Mouse (Mus musculus): ENCODE data around the gene Orm2.

Gene Orm2

GRCm38 (mm10) chr4:63377483-63377882 lies 15.2 kb downstream of the Orm2 start:
- DNase-seq (ENCODE audit: low spot score in 2 of 2): no peak

DNA sequence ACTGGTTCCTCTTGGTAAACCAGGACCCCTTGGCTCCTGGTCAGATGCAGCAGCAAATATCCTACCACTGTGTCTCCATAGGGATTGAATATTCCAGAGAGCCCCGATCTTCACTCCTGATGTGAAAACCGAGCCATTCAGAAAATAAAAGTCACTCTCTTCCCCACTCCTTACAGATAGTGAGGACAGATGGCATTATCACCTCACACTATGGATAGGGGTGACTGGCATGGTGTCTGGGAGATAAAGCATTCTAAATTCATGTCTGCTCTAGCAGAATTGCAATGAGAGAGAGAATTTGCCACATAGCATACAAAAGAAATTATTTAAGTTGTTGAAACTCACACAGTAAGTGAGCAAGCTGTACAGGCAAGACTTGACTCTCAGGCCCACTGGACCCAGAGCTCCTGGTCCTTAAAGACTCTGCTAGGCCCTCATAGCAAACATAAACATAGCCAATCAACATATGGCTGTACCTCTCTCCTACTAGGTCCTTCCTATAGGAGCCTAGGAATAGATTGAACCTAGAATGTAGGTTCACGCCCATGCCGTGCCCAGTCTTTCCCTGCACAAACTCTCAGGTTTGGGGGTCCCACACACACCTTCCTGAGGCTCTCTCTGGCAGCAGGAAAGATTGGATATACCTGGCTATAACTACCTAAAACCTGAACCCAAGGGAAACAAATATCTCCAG lies 20.6 kb downstream of the Orm2 start:
- DNase-seq (ENCODE audit: low spot score in 2 of 2): no peak

DNA sequence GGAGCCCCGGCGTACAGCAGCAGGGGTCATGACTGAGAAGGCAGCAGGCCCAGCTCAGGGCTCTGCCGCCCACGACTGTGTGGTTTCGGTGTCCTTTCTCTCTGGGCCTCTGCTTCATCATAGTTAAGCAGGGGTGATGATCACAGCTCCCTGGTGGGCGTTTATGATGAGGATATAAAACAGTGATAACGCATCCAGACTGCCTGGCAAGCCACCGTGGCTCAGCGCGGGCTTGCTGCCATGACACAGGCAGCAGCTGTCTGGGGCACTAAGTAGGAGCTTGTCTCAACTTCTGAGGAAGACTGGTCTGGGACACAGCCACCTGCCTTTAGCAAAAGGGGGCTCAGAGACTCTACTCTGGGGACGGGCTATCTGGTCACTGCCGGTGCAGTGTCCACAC lies 21.2 kb downstream of the Orm2 start:
- no peak for DNase-seq (ENCODE audit: low spot score in 2 of 2)

- no peak for DNase-seq (ENCODE audit: low spot score in 2 of 2)
These were observed 22.0 kb downstream of the Orm2 start for GRCm38 (mm10) chr4:63384262-63384661.

DNA sequence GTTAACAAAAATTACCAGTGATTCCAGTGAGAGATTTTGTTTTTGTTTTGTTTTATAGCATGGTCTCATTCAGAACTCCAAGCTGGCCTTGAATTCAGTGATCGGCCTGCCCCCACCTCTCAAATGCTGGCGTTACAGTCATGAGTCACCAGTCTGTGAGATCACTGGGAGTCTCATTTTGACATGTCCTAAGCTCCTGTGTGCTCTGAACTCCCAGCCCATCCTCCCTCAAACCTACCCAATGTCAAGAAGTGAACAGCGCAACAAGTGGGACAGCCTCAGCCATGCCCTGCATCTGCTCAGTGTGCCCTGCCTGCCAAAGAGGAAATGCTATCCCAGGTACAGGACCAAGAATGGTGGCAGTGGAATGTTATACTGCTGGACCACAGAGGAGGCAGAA lies 23.0 kb downstream of the Orm2 start:
- DNase-seq (ENCODE audit: low spot score in 2 of 2): no peak

DNA sequence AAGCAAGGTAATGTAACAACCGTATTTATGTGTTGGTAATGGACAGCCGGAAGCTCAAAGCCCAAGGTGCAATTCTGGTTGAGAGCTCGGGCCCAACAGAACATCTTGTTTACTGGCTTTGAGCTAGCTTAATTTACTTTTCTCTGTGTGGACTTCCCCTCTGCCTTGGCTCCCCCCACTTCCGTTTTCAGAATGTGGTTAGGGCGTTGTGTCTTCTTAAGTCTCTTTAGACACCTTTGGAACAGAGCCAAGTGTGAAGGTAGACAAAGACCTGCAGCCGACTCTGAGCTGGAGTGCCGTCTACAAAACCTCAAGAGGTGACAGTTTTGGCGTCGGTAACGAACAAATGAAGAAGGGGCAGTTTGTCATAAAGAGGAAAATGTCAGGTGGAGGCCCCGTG lies 23.5 kb downstream of the Orm2 start:
- DNase-seq (ENCODE audit: low spot score in 2 of 2): no peak

GRCm38 (mm10) chr4:63388029-63388428 lies 25.8 kb downstream of the Orm2 start:
- DNase-seq (ENCODE audit: low spot score in 2 of 2): no peak

DNA sequence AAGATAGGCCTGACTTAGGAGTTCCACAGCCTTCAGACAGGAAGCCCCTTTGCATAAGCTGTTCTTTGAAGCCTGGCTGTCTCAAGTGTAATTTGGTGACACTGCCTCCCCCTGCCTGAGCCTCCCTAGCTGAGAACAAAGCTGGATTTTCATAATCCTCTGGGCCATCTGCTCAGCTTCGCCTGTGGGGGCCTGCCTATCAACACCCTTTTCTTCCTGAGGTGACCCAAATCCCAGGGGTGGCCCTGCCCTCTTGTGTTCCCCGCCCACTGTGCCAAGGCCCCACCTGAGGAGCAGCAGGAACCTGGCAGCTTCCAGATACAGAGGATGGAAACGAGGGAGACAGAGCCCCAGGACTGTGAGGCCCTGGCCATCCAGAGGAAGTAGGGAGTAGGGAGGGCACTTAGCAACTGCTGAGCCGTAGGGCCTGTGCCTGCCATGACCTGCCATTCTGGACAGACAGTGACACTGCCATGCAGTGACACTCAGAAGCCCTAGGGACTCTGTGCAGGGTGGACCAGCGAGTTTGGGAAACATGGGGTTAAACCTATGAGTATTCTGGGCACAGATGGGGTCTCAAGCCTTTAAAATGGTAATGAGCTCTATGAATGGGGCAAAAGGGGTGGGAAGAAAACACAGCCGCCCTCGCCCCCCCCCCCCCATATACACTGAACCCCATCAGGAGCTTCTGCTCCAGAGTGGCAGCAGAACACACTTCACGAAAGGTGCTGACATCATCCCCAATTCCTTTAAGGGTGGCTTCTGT lies 27.1 kb downstream of the Orm2 start:
- DNase-seq (ENCODE audit: low spot score in 2 of 2): no peak

DNA sequence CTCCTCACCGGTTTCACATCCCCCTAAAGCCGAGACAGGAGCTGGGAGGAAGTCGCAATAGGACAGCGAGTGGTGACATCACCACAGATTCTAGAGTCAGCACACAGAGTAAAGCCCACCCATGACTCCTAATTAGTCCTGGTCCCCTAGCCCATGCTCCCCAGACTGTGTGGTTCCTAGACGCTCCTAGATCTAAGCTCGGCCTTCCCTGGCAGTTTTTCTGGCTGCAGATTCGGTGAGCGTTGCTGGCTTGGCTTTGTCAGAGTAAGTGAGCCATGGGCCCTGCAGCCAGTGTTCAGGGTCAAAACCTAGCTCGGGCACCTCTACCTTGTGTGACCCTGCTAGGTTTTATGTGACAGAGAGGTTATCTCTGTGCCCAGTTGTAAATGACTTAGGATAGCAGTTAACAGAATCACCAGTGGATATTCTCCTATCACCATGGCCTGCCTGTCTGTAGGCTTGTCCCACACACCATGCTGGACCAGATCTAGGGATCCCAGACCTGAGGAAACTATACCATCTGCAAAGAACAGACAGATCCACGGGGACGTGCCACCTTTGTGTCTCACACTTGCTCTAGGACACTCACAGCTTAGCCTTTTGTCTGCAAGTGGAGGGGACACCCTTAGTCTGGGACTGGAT lies 27.8 kb downstream of the Orm2 start:
- DNase-seq (ENCODE audit: low spot score in 2 of 2): no peak

DNA sequence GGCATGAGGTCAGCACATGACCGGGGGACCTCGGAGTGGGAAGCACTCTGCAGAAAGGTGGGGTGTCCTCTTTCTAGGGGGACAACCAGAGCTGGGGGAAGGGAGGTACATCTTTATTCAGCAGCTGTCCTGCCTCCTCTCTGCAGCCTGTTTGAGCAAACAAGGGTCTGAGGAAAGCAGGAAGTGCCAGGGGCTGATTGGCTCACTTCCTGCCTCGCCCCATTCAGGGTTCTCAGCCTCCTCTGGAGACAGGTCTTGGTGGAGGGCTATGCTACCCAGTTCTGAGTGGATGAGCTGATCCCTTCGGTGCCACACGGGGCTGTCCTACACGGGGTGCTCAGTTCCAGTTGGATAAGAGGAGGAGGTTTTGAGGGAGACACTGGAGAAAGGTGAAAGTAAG lies 29.1 kb downstream of the Orm2 start:
- no peak for DNase-seq (ENCODE audit: low spot score in 2 of 2)

GRCm38 (mm10) chr4:63397981-63398537 lies 35.8 kb downstream of the Orm2 start:
- DNase-seq (ENCODE audit: low spot score in 2 of 2): no peak

DNA sequence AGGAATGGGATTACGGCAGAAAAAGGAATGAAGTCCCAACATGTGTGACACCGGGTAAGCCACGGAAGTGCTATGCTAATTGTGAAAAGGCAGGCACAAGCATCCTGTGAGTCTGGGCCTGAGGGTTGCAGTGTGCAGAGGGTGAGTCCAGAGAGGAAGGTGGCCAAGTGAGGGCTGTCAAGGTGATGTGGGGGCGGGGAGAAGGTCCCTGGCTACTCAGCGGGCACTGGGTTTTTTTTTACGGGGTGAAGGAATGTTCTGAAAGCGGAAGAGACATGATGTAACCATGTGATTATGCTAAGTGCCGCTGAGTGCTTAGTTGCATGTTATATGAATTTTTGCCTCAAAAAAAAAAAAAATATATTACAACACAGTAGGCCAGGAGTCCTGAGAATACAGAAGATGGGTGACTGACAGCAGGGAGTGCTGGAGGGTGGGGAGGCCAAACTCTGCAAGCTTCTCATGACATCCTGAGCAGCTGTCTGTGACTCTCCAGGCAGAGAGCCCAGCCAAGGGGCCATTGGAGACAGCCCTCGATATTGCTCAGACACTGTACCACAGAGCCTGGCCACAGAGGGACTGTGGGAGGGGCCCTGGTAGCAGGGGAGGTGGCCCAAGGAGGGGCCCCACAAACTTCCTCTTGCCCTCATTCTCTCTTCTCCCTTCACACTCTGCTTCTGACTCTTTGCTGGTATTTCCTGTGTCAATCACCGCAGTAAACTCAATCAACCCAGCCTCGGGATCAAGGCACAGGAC lies 36.8 kb downstream of the Orm2 start:
- no peak for DNase-seq (ENCODE audit: low spot score in 2 of 2)

- DNase-seq (ENCODE audit: low spot score in 2 of 2): no peak
These were observed 37.5 kb downstream of the Orm2 start for GRCm38 (mm10) chr4:63399691-63400270.

GRCm38 (mm10) chr4:63400541-63401306 lies 38.5 kb downstream of the Orm2 start:
- no peak for DNase-seq (ENCODE audit: low spot score in 2 of 2)

DNA sequence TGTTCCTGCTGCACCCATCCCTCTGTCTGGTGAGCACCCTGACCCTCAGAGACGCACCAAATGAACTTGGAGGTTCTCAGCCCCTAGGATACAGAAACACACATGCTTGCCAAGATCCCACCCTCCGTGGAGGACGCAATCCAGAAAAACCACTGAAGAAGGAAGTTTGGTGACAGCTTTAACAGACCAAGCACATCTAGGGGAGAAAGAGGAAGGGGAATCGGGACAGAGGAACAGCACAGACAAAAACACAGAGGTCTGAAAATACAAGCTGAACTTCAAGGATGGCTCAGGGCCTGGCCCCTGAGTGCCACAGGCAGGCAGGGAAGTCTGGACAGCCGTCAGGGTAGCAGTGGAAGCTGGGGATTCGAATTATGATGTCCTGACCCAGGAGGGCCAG lies 39.4 kb downstream of the Orm2 start:
- DNase-seq (ENCODE audit: low spot score in 2 of 2): no peak

DNA sequence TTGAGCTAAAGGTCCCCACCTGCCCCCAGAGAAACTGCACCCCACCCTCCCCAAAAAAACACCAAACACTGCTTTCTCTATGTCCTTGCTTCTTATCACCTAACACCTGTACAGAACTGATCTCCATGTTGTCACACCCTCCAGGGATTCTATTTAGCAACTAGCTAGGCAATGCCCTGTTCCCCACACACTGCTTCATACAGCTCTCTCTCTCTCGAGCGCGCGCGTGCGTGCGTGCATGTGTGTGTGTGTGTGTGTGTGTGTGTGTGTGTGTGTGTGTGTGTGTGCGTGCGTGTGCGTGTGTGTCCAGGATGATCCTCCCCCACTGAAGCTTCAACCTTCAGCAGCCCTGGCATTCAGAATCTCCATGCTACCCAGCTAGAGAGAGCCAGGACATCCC lies 39.8 kb downstream of the Orm2 start:
- no peak for DNase-seq (ENCODE audit: low spot score in 2 of 2)

DNA sequence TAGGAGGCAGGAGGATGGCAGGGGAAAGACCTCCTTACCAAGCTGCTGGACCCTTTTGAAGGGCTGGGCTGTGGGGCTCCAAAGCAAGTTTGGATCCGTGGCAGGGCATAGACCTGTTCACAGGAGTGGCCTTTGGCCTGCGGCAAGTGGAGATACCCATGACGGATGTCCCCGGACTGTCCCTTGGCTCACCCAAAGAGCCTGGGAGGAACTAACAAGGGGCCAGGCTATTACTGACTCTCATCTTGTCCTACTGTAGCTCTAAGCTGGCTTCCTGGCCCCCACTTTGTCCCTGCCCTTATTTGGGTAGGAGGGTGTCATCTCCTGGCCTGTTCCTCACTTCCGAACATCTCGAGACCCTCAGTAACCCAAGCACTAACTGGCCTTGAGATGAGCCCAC lies 40.3 kb downstream of the Orm2 start:
- no peak for DNase-seq (ENCODE audit: low spot score in 2 of 2)

DNA sequence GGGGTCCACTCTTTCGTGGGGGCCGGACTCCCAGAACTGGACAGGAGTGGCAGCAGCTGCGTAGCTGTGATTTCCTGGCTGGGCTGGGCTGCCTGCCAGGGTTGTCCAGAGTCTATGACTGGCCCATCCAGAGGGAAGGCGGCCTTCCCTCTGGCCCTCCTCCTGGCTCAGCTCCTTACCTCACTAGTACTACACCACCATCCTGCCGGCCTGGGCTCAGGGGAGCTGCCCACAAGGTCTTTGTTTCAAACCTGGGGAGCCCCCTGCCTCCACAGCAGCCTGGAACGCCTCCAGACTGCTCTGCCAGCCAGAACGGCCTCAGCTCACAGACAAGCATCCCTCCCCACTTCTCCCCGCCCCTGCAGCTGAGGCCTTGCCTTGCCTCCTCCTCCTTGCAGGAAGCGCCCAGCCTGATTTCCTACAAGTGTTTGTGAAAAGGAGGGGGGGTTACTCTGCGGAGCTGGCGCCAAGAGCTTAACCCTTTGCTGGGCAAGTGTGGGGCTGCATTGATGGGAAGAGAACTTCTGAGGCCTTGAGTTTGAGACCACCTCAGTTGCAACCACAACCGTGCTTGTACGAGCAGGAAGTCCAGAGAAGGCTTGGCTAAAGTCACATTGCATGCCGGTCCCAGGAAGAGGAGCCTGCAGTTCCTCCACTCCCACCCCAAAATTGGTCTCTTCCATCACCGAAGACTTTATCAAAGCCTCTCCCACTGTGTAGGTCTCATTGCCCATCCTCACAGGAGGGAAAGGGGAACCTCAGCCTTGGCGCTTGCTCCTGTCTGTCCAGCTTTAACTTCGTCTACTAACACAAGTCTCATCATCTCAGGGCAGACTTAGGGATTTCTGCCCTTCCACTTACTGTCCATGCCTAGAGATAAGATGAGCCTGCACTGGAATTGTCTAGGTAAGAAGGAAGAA lies 41.1 kb downstream of the Orm2 start, which contains the start of gene Akna:
Gene Akna, minus strand, starts transcription at position 315 of the 920 bp plus-strand sequence.
- DNase-seq (ENCODE audit: low spot score in 2 of 2): peak; percentile 55 to 66

DNA sequence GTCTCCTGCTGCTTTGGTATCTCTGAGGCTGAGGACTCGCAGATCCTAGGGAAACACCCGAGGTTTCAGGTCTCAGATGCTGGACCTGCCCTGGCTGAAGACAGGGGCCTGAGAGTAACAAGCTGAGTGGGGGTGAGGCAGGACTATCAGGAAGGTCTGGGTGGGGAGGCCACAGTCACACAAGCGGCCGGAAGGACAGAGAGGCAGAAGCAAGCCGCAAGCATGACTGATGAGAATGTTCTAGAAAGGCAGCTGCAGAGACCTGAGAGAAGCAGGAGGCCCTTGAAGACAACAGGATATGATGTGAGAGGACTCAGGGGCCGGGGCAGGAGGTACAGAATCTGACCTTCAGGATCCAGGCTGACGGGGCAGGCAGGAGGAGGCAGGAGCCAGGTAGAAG lies 42.0 kb downstream of the Orm2 start:
- DNase-seq (ENCODE audit: low spot score in 2 of 2): no peak

DNA sequence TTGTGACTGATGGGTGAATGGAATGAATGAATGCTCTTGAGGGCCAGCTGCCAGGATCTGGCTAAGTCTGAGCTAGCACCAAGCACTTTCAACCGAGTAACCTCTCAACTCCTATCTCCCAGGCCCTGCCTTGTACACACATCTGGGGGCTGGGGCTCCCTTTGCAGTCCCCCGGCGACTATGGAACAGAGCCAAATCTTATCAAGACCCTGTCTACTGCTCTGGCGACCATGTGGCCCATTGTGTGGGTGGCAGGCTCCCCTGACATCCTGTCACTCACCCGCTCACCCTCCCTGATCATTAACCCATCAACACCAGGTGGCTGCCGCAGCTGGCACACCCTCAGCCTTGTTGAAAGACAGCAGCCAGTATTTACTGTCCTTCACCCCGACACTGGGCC lies 42.8 kb downstream of the Orm2 start:
- DNase-seq (ENCODE audit: low spot score in 2 of 2): no peak

All from frontal cortex, postnatal 14 days (tissue).